Mouse (Mus musculus) ES-Bruce4 (cell line): ENCODE results near the gene Atn1.

Source experiments
- CTCF ChIP-seq: IDR thresholded peaks from one replicate; pipeline ENCODE4 v1.8.1; 2011; ENCODE audit warnings: low read depth, low read length
- POLR2A ChIP-seq: IDR thresholded peaks from one replicate; pipeline ENCODE4 v1.8.1; 2011; ENCODE audit warnings: low read length; ENCODE audit not compliant: insufficient read depth

DNA sequence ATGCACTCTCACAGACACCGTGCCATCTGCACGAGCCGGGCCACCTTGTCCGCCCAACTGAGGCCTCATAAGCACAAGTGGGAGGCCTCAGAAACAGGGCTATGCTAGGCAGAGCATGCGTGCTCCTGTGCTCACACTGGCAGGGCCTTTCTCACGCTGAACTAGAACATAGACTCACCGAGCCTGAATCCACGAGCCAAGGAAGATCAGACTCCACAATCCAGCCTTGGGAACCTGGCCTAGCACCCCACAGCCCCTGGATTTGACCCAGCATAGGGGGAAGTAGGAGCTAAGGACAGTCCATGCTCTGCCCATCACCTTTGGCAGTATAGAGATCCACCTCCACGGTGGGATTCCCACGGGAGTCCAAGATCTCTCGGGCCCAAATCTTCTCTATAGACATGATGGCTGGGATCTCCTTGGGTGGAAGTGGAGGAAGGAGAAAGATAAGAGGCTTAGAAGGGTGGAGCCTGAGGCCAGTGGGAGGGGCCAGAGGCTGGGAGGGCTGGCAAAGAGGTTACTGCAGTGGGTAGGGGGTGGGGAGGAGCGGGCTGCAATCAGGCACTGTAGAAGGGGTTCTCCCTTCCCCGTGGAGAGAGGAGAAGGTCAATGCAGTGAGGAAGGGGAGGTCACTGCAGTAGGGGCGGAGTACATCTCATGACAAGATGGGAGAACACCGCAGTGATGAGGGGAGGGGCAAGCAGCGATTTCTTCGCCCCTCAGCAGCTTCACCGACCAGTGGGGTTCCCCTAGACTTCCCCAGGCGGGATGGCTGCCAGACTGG, 11.8 kb upstream of the Atn1 start:
- TF ChIP-seq POLR2A = no peak
- TF ChIP-seq CTCF = no peak
